Mouse (Mus musculus): ENCODE results near the gene Dzip1.

Dzip1 gene

DNA sequence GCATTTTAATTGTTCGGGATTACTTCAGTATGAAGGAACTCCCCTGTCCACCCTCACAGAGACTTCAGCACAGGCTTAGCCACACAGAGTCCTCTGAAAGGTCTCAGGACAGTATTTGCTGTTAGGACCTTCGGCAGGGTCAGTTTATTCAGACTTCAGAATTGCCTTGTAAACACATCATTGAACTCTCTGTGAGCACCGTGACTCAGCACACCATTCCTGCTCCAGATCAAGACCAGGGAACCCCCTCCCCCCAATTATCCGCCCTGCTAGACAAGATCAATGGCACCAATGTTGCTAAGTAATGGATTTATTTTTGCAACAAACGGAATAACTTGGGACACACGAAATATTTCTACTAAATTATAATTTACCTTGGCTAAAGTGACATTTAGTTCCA is 57.9 kb downstream of the Dzip1 start:
- DNase-seq, result peak; percentile 76

GRCm38 (mm10) chr14:118866014-118866811 is 59.0 kb downstream of the Dzip1 start:
- DNase-seq, result peak; percentile 60

- no peak for DNase-seq
These were observed 60.4 kb downstream of the Dzip1 start for GRCm38 (mm10) chr14:118864905-118865304.

- DNase-seq, result no peak
These were observed 63.0 kb downstream of the Dzip1 start for GRCm38 (mm10) chr14:118862253-118862652.

GRCm38 (mm10) chr14:118858318-118858717 is 66.9 kb downstream of the Dzip1 start:
- no peak for DNase-seq

- no peak for DNase-seq
These were observed 68.7 kb downstream of the Dzip1 start for GRCm38 (mm10) chr14:118856563-118856962.

- DNase-seq, result peak; percentile 85
These were observed 70.0 kb downstream of the Dzip1 start for GRCm38 (mm10) chr14:118855141-118855800.

DNA sequence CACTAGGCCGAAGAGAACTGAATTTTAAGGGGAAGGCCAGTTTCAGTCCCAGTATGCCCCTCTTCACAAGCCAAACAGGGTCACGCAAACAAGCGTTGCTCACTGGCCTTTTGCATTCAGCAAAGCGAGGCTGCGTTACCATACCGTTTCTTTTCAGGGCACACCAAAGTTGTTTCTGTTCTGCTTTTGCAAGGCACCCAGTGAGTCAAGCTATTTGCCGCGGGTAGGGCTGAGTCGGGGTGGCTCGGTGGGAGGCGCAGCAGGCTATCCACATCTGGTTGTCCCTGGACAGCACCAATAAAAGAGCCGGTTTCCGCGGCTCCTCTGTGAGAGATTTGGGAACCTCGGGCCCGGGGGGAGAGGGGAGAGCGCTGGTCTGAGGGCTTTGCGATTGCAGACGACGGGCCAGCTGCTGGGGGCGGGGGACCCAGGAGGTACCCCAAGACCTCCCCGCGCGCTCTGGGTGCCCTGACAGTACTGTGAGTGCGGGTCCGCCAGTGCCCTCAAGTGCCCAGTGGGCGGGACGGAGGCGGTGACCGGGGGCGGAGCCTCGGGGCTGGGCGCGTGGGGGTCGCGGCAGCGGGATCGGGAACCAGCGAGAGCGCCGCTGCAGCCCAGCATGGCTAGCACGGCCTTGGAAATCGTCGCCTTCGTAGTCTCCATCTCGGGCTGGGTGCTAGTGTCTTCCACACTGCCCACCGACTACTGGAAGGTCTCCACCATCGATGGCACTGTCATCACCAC is 70.7 kb downstream of the Dzip1 start:
- peak; percentile 91 for DNase-seq

- DNase-seq, result no peak
These were observed 73.7 kb downstream of the Dzip1 start for GRCm38 (mm10) chr14:118851496-118852107.

GRCm38 (mm10) chr14:118850696-118851035 is 74.6 kb downstream of the Dzip1 start:
- DNase-seq, result peak; percentile 33

GRCm38 (mm10) chr14:118850011-118850695 is 75.1 kb downstream of the Dzip1 start:
- DNase-seq, result peak; percentile 29

GRCm38 (mm10) chr14:118848171-118848570 is 77.1 kb downstream of the Dzip1 start:
- no peak for DNase-seq

DNA sequence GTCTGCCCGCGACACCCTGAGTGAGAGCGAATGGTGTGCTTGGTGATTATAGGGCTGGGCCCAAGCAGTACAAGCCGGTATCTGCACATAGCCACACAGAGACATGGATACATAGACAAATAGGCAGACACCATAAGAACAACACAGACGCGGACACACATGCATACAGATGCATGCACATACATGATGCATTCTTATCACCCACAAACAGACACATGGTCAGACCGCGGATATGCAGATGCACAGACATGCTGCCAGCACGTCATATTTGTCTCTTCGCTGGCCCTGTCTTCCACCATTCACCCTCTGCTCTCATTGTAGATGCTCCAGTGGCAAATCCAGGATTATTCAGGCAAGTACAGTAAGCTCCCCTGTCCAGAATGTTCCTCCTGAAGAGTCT is 78.4 kb downstream of the Dzip1 start:
- DNase-seq, result no peak

GRCm38 (mm10) chr14:118842353-118842752 is 82.9 kb downstream of the Dzip1 start:
- no peak for DNase-seq

DNA sequence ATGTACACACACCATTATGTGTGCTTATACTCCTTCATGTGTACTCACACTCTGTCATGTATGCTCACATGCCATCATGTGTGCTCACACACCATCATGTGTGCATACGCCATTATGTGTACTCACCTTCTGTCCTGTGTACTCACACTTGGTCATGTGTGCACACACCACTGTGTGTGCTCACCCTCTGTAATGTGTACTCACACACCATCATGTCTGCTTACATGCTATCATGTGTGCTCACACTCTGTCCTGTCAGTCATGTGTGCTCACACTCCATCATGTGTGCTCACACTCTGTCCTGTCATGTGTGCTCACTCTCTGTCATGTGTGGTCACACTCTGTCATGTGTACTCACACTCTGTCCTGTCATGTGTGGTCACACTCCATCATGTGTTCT is 85.2 kb downstream of the Dzip1 start:
- no peak for DNase-seq

GRCm38 (mm10) chr14:118839416-118839815 is 85.8 kb downstream of the Dzip1 start:
- peak; percentile 91 for DNase-seq

- no peak for DNase-seq
These were observed 86.6 kb downstream of the Dzip1 start for GRCm38 (mm10) chr14:118838556-118839120.

DNA sequence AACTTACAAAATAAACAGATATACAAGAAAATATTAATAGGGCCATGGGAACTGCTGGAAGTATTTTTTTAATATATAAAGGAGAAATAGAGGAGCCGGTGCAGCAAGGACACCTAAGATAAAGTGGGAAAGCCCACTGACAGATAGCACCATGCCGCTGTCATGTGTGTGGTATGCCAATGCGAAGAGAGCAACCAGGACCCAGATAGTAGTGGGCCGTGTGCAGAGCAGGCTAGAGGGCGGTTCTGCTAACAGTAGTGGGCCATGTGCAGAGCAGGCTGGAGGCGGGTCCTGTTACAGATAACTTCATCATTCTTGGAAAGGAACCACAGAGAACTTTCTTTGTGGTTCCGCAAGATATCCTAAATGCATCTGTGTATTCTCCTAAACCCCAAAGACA is 88.5 kb downstream of the Dzip1 start:
- no peak for DNase-seq

GRCm38 (mm10) chr14:118836145-118836544 is 89.1 kb downstream of the Dzip1 start:
- DNase-seq, result no peak

- no peak for DNase-seq
These were observed 90.9 kb downstream of the Dzip1 start for GRCm38 (mm10) chr14:118834313-118834712.

DNA sequence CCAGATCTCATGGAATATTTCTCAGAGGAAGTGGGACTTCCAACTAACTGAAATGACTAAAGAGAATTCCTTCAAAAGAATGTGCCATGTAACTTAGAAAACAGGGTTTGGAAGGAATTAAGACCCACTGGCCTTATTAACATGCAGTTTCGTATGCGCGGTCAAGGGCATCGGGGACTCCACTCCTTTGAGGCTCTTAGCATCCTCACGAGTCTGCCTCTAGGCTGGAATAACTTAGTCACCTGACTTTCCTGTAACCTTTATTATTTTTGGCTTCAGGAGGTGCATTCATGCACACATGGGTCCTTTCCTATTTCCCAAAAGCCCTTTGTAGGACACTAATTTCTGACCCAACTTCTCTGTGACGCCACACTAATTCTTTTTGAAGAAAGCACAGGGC is 92.0 kb downstream of the Dzip1 start:
- DNase-seq, result no peak

- DNase-seq, result no peak
These were observed 93.7 kb downstream of the Dzip1 start for GRCm38 (mm10) chr14:118831597-118831996.
